Mouse (Mus musculus) neutrophil, adult 5-6 weeks (primary cell): ENCODE measurements around the gene Gm45140. TPM values are rescaled to one million over a fixed set of nuclear protein-coding genes. Genes with fewer than 3 reads are reported as not detected.
A peak's percentile ranks its signal among the peaks of the same experiment; 100 is the strongest.

ENCODE experiments used
- ATAC-seq: fragments of 151-379, 151-347 bp; 2 replicates; pipeline ENCODE4 v1.8.0; 2017; ENCODE audit warnings: mild to moderate bottlenecking, moderate TSS enrichment; ENCODE audit not compliant: insufficient number of reproducible peaks, poor library complexity, low FRiP score, severe bottlenecking; ENCODE audit errors: extremely low read depth
- total RNA-seq: library from RNA; stranded (forward); fragments of 200-1000 nt; gene quantifications from 2 replicates; pipeline ENCODE4 v1.2.3, GENCODE M21; 2017

The Gm45140 gene
- total RNA-seq, 1 experiment from 2014 or later, result 23.3 TPM

GRCm38 (mm10) chr6:87807735-87808440 lies 27.7 kb downstream of the Gm45140 start:
- no peak for ATAC-seq

- no peak for ATAC-seq
These were observed 28.7 kb downstream of the Gm45140 start for GRCm38 (mm10) chr6:87806857-87807256.

DNA sequence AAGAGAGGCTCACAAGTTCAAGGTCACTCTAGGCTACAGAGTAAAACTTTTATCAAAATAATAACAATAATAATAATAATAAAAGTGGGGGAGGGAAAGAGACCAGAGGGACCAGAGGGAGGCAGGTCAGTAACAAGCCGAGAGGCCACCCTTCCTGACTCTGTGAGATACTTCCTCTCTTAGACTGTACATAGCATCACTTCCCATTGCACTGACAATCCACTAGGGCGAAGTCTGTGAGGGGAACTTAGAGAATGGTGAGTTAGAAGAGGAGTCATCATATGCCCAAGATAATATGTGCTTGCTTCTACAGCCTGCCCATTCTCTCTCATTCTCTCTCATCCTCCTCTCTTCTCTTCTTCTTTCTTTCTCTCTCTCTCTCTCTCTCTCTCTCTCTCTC lies 29.6 kb downstream of the Gm45140 start:
- peak; percentile 83 for ATAC-seq

- no peak for ATAC-seq
These were observed 30.1 kb downstream of the Gm45140 start for GRCm38 (mm10) chr6:87805448-87805847.

DNA sequence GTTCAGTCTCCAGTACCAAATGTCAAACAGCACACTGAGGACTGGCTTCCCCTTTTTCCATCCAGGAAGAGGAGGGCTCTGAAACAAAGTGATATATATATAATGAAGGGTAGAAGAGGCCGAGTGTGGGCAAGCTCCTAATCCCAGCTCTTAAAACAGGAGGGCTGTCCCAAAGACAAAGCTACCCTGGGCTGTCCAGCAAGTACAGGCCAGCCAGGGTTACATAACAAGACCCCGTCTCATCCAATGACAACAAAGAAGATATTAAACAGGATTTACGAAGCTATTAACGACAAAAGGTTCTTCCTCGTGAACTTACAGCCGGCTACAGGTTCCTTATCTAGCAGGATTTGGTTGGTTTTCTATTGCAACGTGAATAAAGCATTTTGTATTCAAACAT lies 30.7 kb downstream of the Gm45140 start:
- no peak for ATAC-seq

DNA sequence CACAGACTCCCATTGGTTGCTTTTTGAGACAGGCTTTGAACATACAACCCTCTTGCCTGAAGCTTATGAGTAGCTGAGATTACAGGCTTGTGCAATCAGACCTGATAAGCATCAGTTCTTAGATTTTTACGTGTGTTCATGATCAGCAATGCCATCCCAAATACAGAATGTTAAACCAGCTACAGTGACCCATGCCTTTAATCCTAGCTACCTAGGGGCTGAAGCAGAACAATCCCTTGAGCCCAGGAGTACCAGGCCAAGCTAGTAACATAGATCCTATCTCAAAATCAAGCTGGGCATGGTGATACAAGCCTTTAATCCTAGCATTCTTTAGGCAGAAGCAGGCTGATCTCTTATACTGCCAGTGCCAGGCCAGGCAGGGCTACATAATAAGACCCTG lies 31.6 kb downstream of the Gm45140 start:
- no peak for ATAC-seq

DNA sequence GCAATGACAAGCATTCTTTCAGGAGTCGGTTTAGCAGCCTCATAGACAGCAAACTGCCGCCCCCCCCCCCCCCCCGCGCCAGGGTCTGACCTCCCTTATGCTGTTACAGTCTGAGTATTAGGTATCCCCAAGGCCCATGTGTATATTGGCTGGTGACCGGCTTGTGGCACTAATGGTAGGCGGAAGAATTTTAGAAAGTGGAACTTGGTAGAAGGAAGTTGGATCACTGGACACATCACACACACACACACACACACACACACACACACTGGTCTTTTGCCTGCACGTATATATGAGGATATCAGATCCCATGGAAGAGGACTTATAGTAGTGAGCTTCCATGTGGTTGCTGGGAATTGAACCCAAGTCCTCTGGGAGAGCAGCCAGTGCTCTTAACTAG lies 33.1 kb downstream of the Gm45140 start:
- peak; percentile 33; the same call in 1 of the 2 replicates for ATAC-seq

DNA sequence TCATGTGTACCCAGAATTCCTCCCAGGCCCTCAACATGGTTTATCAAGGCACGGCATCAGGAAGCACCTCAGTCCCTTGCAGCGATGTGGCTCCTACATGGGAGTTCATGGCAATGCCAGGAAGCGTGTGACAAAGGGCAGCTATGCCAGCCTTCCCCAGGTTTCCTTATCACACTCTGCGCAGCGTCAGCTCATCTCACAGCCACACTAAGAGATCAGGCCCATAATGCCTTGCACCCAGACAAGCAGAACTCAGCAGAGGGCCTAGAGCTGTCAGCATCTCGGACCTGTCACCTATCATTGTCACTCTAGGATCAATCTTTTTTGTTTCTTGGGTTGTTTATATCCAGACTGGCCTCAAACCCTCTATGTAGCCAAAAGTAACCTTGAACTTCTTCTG lies 36.0 kb downstream of the Gm45140 start:
- no peak for ATAC-seq

- ATAC-seq, result no peak
These were observed 38.3 kb downstream of the Gm45140 start for GRCm38 (mm10) chr6:87797321-87797720.

DNA sequence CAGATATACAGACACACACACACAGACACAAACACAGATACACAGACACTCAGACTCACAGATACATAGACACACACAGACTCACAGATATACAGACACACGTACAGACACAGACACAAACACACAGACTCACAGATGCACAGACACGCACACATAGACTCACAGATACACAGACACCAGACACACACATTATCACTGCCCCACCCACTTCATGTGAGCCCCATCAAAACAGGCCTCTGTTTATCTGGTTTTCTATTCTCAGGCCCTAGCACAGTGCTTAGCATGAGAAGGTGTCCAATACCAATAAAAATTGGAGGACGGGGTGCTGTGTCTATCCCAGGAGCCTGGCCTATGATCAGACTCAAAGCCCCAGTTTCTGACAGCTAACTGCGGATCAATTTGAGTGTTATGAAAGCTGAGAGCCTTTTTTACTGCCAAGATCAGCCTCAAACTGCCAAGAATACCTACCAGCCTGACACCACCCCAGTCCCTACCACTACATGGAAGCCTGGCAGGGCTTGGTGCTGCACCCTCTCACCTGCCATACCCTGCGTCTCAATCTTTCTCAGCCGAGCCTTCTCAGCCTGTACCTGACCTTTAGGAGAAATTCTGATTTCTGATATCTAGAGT lies 39.2 kb downstream of the Gm45140 start:
- ATAC-seq, result no peak

DNA sequence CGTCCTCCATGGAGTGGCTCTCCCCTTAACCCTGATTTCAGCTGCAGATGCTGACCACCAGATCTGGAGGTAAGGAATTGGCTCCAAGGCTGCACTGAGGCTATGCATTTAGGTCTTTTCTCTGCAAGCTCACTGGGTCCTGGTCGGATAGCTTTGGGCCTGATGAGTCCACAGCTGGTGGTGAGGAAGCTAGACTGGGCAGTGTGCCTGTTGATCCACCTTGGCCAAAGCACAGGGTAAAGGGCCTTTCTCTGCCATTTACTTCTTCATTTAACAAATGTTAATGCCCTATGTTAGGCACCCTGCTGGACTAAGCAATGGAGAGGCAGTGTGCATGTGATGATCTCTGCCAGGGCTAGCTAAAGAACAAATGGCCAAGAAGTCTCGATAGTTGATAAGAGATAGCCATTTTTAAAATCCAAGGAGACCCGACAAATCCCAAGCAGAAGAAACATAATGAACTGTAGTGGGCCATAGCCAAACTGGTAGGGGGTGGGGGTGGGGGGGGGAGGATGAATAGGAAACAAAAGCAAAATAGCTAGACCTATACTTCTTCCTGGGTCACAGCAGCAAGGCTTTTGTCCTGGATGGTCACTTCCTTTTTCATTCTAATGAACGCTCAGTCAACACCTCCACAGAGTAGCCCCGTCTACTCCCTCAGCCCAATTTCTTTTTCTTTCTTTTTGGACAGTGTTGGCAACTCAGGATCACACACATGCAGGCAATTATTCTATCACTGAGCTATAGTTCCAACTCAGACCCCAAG lies 40.0 kb downstream of the Gm45140 start:
- ATAC-seq, result no peak

GRCm38 (mm10) chr6:87793821-87794510 lies 41.6 kb downstream of the Gm45140 start:
- no peak for ATAC-seq

DNA sequence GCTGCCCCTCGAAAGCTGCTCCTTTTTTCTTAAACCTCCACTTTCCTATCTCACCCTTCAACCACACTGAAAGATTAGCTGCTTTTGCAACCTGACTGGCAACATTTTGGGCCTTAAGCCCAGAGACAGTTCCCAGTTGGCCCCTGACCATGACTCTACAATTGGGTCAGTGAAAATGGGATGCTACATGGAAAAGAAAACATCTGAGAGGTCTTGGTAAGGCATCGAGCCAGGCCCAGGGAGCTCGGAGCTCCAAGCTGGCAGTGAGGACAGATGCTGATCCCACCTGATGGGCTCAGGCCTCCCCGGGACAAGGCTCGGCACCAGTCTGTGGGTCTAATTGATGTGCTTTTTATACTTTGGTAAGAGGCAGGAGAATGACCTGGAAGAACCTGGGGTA lies 43.8 kb downstream of the Gm45140 start:
- ATAC-seq, result no peak

- ATAC-seq, result no peak
These were observed 44.7 kb downstream of the Gm45140 start for GRCm38 (mm10) chr6:87790779-87791480.

DNA sequence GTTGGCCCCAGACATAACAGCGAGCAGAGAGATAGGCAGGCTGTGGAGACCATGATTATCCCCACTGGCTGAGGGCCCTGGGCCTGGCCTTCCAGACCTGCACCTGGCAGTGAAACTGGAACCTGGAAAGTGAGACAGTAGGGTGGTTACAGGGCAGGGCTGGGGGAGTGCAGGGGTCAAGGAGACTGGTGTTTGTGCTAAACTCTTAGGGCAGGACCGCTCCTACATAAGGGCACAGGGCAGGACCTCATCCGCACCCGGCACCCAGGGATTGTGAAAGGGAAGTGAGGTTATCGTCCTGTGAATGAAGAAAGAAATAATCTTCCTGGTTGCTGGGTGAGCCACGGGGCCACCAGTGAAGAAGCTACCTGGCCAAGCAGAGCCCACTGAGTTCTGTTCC lies 45.8 kb downstream of the Gm45140 start:
- no peak for ATAC-seq

GRCm38 (mm10) chr6:87788896-87789587 lies 46.6 kb downstream of the Gm45140 start:
- ATAC-seq, result no peak

DNA sequence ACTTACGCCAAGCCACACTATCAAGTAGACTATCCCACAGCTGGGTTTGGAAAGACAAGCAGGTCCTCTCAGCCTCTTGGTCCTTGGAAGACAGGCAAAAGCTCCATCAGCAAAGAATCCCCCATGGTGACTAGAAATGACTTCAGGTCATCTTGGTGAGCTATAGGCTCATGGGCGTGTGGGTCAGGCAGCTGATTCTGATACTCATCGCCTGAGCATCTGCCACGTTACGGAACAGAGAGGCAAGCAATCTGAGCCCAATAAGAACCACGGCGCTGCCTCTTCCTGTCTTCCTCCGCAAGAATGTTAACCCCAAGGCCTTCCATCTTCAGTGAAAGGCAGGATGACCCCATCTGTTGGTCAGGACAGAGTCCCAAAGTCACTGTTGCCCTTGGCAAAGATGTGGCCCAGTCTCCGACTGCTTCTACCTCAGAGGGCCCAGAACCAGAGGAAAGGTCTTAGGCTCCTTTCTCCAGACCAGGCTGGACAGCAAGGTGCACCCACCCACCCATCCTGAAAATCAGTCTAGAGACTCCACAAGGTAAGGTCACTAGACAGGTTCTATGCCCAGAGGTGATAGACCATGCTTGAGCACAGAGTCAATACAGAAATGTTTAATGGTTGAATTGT lies 47.2 kb downstream of the Gm45140 start:
- no peak for ATAC-seq
